Mouse (Mus musculus): ENCODE data around the gene Snx12. TPM values are rescaled to one million over a fixed set of nuclear protein-coding genes. Genes with fewer than 3 reads are reported as not detected.

The Snx12 gene
- polyA plus RNA-seq (2017; shearing (Covaris generic)), result 68.7 TPM

DNA sequence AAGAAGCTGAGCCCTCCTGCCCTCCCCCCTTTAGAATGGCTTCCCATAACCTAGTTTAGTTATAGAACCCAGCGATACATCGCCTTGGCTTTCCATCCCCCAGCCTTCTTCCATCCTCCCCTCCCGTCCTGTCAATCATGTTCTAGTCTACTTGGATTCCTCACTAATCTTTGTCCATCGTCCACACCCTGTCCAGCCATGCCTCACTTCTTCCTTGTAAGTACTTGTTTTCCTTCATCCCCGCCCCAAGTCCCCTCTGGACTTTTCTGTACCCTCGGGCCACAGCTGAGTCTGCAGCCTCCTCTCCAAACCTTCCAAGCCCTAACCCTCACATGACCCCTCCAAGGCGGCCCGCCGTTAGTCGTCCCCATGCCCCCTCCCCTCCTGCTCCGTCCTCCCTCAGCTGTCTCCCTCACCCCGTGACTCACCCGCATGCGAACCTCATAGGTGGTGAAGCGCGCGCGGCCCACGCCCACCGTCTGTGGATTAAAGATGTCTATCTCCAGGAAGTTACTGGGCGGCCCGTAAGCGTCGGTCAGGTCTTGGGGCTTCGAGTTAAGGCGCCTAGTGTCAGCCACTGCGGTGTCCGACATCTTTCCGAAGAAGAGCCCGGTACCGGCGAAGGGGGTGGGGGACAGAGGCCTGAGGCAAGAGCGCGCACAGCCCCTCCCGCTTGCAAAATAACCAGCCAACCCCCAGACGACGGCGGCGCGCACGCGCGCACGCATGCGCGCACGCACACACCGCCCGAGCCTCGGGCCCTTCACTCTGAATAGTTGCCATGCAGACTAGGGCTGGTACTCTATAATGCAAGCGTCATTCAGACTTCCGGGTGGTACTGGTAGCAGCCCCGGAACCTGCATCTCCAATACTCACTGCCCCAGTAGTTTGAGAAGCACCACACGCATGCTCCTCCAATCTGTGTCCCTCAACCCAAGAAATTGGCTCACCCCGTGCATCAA is at the start of gene Snx12:
Snx12 (minus strand) TSS at position 730 of the 962 bp plus-strand sequence.

DNA sequence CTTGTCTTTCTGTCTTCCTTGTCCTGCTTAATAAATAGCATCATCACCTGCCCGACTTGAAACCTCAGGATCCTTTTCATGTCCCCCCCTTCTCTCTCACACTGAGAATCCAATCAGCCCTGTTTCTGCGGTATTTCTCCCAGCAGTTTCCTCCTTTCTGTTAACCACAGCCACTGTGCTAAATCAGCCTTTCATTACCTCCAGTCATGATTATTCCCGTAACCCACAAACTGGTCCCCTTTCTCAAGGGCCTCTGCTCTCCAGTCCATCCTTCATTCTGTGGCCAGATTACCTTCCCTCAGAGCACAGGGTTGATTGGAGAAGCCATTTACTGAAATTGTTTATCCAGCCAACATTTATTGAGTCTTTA is 46.4 kb upstream of the Snx12 start, which contains the start of gene Gm20489:
Gm20489 (minus strand) TSS at position 269 of the 370 bp plus-strand sequence.

DNA sequence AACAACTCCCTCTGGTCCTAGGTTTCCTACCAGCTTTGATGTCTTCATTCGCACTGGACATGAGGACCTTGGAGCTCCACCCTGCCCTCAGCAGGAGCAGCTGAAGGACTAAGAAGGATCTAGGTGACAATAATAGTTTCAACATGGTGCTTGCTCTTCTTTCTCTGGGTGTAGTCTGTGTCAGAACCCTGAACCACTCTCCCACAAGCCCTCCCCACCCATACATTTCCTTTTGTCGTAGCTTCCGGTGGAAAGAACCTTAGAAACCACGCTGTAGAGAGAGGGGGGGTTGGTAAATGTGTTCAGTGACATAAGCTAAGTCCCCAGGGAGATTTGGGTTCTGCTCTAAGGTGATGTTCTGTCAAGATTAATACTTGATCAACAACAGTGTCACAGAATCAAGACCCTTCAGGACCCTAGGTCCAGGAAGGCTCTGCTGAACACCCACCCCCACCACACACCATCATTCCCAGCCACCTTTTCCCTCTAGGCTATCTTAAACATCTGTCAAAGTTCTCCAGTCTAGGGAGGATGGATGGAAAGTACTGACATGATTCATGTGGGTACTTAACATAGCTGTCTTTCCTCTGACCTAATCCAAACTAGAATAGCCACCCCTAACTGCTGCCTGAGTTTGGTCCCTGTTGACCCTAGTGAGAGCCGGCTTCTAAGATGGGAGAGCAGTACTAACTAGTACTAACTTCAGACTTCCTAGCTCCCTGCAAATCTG is 45.8 kb upstream of the Snx12 start, which contains the start of gene Il2rg:
Il2rg (minus strand) TSS at position 231 of the 730 bp plus-strand sequence.

DNA sequence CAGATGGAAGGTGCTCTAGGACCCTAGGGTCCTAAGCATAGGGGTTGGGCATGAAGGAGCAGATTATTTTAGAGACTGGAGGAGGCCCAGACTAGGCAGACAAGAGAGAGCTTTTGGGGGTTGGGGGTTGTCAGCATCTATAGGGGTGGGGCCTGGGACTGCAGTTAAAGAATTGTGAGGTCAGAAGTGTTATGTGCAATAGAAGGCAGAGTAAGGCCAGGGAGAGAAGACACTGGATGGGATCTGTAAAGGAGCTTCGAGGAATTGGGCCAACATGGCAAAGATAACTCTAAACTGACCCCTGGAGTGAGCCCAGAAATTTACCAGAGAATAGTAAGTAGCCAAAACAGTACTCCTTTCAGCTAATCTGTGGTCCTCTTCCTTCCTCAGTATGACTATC is 41.5 kb upstream of the Snx12 start, which contains the start of gene Gm614:
Gm614 (minus strand) TSS at position 101 of the 400 bp plus-strand sequence.

DNA sequence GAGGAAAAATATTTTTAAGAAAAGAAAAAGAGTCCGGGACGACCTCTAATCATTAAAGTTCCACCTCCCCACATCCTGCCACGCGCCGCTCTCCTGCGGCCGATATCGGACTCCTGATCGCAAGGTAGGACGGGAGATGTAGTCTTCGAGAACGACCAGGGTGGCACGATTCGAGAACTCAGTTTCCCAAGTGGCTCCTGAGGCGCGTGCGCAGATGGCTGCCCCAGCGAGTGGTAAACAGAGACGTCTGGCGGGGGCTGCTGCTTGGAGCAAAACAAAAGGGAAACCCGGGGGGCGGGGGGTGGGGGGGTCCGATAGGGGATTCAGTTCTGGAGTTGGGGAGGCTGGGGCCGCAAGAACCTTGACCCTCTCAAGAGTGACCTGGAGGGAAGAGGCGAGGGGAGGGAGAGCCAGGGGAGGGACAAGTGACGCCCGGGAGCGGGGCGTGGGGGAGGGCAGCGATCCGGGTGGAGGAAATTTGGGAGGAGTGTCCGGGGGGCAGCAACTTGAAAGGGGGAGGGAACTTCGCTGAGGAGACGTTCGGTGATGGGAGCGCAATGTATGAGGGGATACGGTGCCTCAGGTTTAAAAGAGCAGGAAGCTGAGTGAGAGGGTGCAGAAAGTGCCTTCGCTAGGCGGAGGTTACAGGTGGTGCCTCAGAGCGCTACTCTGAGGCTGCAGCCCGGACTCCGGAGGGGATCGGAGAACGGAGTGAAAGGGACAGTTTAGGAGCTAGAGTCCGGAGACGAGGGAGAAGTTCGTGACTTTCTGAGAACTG is 31.8 kb upstream of the Snx12 start, which contains the start of gene Foxo4:
Foxo4 (plus strand) TSS at position 577 of the 778 bp plus-strand sequence.

DNA sequence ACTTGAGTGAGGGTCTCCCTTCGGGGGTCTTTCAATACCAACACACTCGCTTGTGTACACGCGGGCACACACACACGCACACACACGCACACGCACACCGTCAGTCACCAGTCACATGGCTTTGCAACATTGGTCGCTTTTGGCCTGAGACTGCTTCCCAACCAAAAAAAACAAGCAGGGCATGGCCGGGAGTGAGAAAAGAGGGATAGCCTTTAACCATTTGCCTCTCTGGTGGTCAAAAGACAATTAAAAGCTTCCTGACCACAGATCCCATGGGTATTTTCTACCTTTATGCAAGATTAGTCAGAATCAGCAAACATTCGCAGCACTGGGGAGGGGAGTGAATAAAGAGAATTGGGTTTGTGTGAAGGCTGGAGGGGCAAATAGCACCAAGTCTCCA is 136.4 kb downstream of the Snx12 start, which contains the start of gene Slc7a3:
Slc7a3 (minus strand) TSS at position 101 of the 400 bp plus-strand sequence.

DNA sequence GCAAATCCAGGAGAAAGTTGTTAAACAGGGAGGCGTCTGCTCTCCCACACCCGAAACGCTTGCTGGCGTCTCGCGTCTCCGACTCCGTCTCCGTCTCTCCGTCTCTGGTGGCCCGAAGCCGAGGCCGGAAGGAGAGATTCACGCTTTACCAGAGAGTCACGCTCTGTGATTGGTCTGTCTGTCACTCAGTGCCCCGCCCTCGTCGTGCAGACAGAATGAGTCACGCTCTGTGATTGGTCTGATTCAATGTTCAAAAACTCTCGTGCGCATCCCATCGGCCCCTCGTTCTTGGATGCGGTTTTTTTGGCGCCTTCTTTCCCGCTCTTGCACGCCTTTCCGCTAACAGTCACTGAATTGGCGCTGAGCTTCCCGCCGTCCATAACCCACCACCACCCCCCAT is 162.8 kb downstream of the Snx12 start, which contains the start of gene Tex11:
Tex11 (minus strand) TSS at position 127 of the 400 bp plus-strand sequence.

Other genes starting within 250 kb of the Snx12 start
- gene Tex11, start 162.9 kb downstream of the Snx12 start, polyA plus RNA-seq (2017; shearing (Covaris generic)), result not detected
- gene Slc7a3, start 136.5 kb downstream of the Snx12 start, polyA plus RNA-seq (2017; shearing (Covaris generic)), result 0.60 TPM
- 2.9 TPM for gene Foxo4, start 32.0 kb upstream of the Snx12 start, polyA plus RNA-seq (2017; shearing (Covaris generic))
- 6.9 TPM for gene Gm614, start 41.4 kb upstream of the Snx12 start, polyA plus RNA-seq (2017; shearing (Covaris generic))
- gene Il2rg, start 45.7 kb upstream of the Snx12 start, polyA plus RNA-seq (2017; shearing (Covaris generic)), result 1,663 TPM
- gene Gm20489, start 46.5 kb upstream of the Snx12 start, polyA plus RNA-seq (2017; shearing (Covaris generic)), result not detected
- gene Med12, start 51.5 kb upstream of the Snx12 start, polyA plus RNA-seq (2017; shearing (Covaris generic)), result 102 TPM
- 0.06 TPM for gene Nlgn3, start 76.6 kb upstream of the Snx12 start, polyA plus RNA-seq (2017; shearing (Covaris generic))
- not detected for gene Gjb1, start 153.8 kb upstream of the Snx12 start, polyA plus RNA-seq (2017; shearing (Covaris generic))
- 24.1 TPM for gene Zmym3, start 198.3 kb upstream of the Snx12 start, polyA plus RNA-seq (2017; shearing (Covaris generic))
- gene Nono, start 206.8 kb upstream of the Snx12 start, polyA plus RNA-seq (2017; shearing (Covaris generic)), result 327 TPM
- gene Itgb1bp2, start 226.5 kb upstream of the Snx12 start, polyA plus RNA-seq (2017; shearing (Covaris generic)), result 1.1 TPM

Data from CD4-positive, CD25-positive, alpha-beta regulatory T cell, adult 9 weeks (primary cell).